Comparison of ENCODE assay signal across 10 mouse cellular contexts in genomic region chr5:127640359-127640758, GRCm38 (mm10). TPM values are rescaled to one million over a fixed set of nuclear protein-coding genes. Genes with fewer than 3 reads are reported as not detected.
A peak's percentile ranks its signal among the peaks of the same experiment; 100 is the strongest.
DNase-seq lines count a peak whose midpoint lies in the region; TF ChIP-seq lines count a peak whose summit lies in the region.
"Had no signal": no experiment of that assay in that cellular context is flagged by ENCODE, and none has a peak within 500 bp of the region (broad histone marks: within the 10 kb centered on the region; RNA-seq: fewer than 3 reads in every experiment).

No protein-coding gene starts in this region.

- no peaks in the 10 kb centered on the region for H3K4me1 ChIP-seq in cerebellum, adult 2 months (ENCODE audit: control insufficient read depth, insufficient read depth, low read length)
- H3K4me1 ChIP-seq in liver, adult 2 months (ENCODE audit: control insufficient read depth, insufficient read depth, low read length), result peaks cover 33% of the 10 kb centered on the region
- H3K4me1 ChIP-seq: embryonic facial prominence, embryonic 10.5 days had no signal

- H3K27ac ChIP-seq in cerebellum, adult 2 months (ENCODE audit: insufficient read depth, low read length), result no peak overlapping the region
- peak overlapping the region; percentile 58 for H3K27ac ChIP-seq in liver, adult 2 months (replicated peaks; ENCODE audit: insufficient read depth, low read depth, low read length)
- H3K27ac ChIP-seq: embryonic facial prominence, embryonic 10.5 days had no signal

- no peaks in the 10 kb centered on the region for H3K27me3 ChIP-seq in cerebellum, adult 2 months (ENCODE audit: control insufficient read depth, insufficient read depth, low read length)
- no peaks in the 10 kb centered on the region for H3K27me3 ChIP-seq in liver, adult 2 months (ENCODE audit: control insufficient read depth, insufficient read depth, low read length)

- DNase-seq in cerebellum, adult 2 months, result no peak
- DNase-seq in cerebellum, adult 11 months, result no peak
- DNase-seq in liver, adult 2 months (ENCODE audit: extremely low read depth, low read depth, low spot score), result peak; percentile 41
- no peak for DNase-seq in liver
- DNase-seq in thymus, postnatal 4 days, result peak; percentile 26
- no peak for DNase-seq in thymus, postnatal 10 days (ENCODE audit: low spot score in 2 of 2)
- DNase-seq in frontal cortex, postnatal 36 days (ENCODE audit: low spot score in 2 of 2), result no peak
- no peak for DNase-seq in cerebellum, adult 11-12 months
- DNase-seq: lung, adult 18-20 months had no signal

- no peak overlapping the region for H3K9ac ChIP-seq in liver, adult 2 months (ENCODE audit: low read depth, low read length)

- peaks cover 15% of the 10 kb centered on the region for H3K36me3 ChIP-seq in liver, adult 2 months (ENCODE audit: control insufficient read depth, insufficient read depth, low read length)

- peaks cover 20% of the 10 kb centered on the region for H3K79me2 ChIP-seq in liver, adult 2 months (ENCODE audit: control insufficient read depth, insufficient read depth, low read length)

- 94% methylated on average over 3 of the region's 3 CpGs for WGBS in cerebellum, adult 2 months
- WGBS in liver, adult 2 months, result 91% methylated on average over 3 of the region's 3 CpGs

- no peak overlapping the region for H3K4me3 ChIP-seq in cerebellum, adult 2 months (replicated peaks; ENCODE audit: insufficient read depth, low read depth, low read length)
- no peak overlapping the region for H3K4me3 ChIP-seq in liver, adult 2 months (ENCODE audit: insufficient read depth, low read depth, low read length)
- H3K4me3 ChIP-seq: embryonic facial prominence, embryonic 10.5 days had no signal

- TF ChIP-seq POLR2A in cerebellum, adult 2 months (IDR thresholded peaks at IDR 0.05; ENCODE audit: borderline replicate concordance, insufficient read depth, low read length), result no peak
- no peak for TF ChIP-seq POLR2A in liver, adult 2 months (IDR thresholded peaks at IDR 0.05; ENCODE audit: extremely low read depth, insufficient read depth, low read length)

- TF ChIP-seq CTCF in cerebellum, adult 2 months (IDR thresholded peaks at IDR 0.05; ENCODE audit: borderline replicate concordance, insufficient read depth, low read depth, low read length), result peak; percentile 32; the same call in 1 of the 2 replicates
- peak; percentile 60 for TF ChIP-seq CTCF in liver, adult 2 months (IDR thresholded peaks at IDR 0.05; ENCODE audit: low read depth, low read length)

RNA-seq across cellular contexts. Expression of gene Slc15a4, which starts 7.7 kb away (rescaled TPM):
- polyA plus RNA-seq in cerebellum, adult 2 months (2012; rRNA removed), result 24.2 and 24.9 TPM in 2 replicates
- 46.7 and 51.9 TPM in 2 replicates for total RNA-seq in liver, adult 2 months (2014; rRNA removed)
- polyA plus RNA-seq in liver, adult 2 months (2012; rRNA removed), result 22.4 and 26.8 TPM in 2 replicates

RNA-seq across cellular contexts. Expression of gene Glt1d1, which starts 8.3 kb away (rescaled TPM):
- polyA plus RNA-seq in cerebellum, adult 2 months (2012; rRNA removed), result 13.8 and 16.0 TPM in 2 replicates
- total RNA-seq in liver, adult 2 months (2014; rRNA removed), result 35.4 and 38.2 TPM in 2 replicates
- 9.7 and 14.4 TPM in 2 replicates for polyA plus RNA-seq in liver, adult 2 months (2012; rRNA removed)

Comparison
In these comparisons a context has a peak if more than half of its experiments do, and no peak if none do; other contexts are left out.
1. DNase-seq: peak in liver, adult 2 months (single experiment) and thymus, postnatal 4 days (single experiment); none in cerebellum, adult 2 months (0 of 2), cerebellum, adult 11 months (single experiment), liver (single experiment), thymus, postnatal 10 days (0 of 2), frontal cortex, postnatal 36 days (0 of 2) and cerebellum, adult 11-12 months (single experiment).